Mouse (Mus musculus): ENCODE data around the gene Plpp4.

The Plpp4 gene

GRCm38 (mm10) chr7:129303356-129303755 lies 46.5 kb downstream of the Plpp4 start:
- no peak for DNase-seq

GRCm38 (mm10) chr7:129307042-129307825 lies 50.4 kb downstream of the Plpp4 start:
- peak in 1 of 2 experiments; percentile 1 for DNase-seq

DNA sequence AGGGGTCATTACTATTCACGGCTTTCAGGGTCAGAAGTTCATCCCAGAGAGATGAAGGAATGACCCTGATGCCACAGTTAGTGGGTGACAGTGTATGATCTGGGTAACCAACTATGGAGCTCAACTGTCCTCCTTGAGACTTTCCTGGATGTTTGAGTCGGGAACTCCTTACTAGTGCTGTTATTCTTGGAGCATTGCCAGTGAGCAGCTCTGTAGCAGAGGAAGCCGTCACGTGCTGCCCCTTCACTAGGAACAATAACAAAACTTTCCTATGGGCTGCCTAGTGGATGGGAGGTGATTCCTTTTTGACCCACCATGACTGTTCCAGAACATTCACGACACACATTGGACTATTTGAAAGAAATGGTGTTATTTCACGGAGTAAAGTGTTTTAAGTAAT lies 51.8 kb downstream of the Plpp4 start:
- DNase-seq, result no peak

GRCm38 (mm10) chr7:129312521-129312920 lies 55.7 kb downstream of the Plpp4 start:
- no peak for DNase-seq

GRCm38 (mm10) chr7:129313969-129314368 lies 57.1 kb downstream of the Plpp4 start:
- DNase-seq, result no peak

DNA sequence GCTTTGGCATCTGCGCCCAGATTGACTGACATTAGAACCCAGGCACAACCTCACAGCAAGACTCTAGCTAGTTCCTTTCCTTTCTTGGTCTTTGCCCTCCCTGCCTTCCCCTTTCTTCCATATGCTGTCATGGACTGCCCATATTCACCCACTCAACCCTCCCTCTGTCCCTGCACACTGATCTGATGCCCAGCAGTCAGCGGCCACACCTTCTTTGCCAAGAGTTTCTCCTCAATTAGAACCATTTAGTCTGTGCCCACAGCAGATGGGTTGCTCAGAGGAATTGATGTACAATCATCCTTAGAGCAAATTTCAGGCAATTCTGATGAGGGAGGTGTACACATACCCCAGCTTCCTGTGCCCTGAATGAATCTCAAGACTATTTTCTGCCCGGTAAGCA lies 83.3 kb downstream of the Plpp4 start:
- no peak for DNase-seq

GRCm38 (mm10) chr7:129355561-129355960 lies 98.7 kb downstream of the Plpp4 start:
- no peak for DNase-seq

GRCm38 (mm10) chr7:129375306-129375705 lies 118.5 kb downstream of the Plpp4 start:
- no peak for DNase-seq

- DNase-seq, result no peak
Measured at GRCm38 (mm10) chr7:129385149-129385548, 128.3 kb downstream of the Plpp4 start.

- DNase-seq, result no peak
Measured at GRCm38 (mm10) chr7:129392835-129393489, 136.1 kb downstream of the Plpp4 start.

DNA sequence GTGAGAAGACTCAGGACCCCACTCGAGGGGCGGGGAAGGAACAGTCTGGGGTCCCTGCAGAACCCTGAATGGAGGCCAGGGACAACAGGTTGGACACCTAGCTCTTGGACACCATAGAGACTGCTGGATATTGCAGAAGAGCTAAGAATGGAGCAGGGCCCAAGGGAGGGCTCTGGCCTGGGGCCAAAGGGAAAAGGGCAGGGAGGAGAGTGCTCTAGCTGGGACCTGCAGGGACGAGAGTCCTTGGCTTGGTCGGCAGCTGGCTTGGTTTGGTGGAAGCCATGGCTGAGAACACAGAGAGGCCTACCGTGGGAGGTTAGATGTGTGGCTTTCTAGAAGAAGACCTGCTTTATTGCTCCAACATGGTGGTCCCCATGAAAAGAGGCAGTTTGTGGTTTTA lies 139.7 kb downstream of the Plpp4 start:
- no peak for DNase-seq

GRCm38 (mm10) chr7:129399071-129399470 lies 142.2 kb downstream of the Plpp4 start:
- peak; percentile 42 to 50 for DNase-seq

- no peak for DNase-seq
Measured at GRCm38 (mm10) chr7:129402695-129403364, 146.0 kb downstream of the Plpp4 start.

GRCm38 (mm10) chr7:129406069-129406468 lies 149.2 kb downstream of the Plpp4 start:
- no peak for DNase-seq

GRCm38 (mm10) chr7:129412695-129413094 lies 155.9 kb downstream of the Plpp4 start:
- no peak for DNase-seq

DNA sequence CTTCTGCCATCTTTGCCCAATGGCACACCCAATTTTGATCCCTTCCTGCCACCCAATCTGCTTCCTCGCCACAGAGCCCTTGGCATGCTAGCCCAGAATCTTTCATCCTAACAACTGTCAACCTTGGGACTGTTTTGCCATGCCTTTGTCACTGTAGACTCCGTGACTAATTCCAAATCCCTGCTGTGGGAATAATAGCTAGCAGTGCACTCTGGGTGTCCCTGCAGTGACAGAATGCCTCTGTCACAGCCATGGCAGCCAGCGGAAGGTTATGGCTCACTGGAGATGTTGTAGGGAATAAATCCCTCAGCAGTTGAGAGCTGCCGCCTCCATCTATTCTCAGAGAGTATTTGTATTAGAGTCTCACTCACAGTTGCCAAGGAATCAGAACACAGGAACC lies 158.3 kb downstream of the Plpp4 start:
- no peak for DNase-seq

DNA sequence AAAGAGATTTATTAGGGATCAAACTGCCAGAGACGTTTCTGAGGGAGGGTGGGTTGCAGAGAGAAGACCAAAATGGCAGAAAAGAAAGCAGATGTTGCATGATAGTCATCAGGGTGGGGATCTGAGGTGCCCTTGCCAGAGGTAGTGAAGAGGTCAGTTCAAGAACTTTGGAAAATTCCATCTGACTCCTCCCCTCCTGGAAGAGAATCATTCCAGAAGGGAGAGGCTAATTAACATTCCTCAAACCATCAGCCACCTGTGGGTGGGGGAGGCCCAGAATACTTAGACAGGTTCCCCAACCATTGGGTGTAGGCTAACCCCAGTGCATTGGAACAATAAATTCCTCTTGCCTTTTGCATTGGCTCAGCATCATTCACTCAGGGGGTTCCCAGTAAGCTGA lies 164.3 kb downstream of the Plpp4 start:
- DNase-seq, result no peak

GRCm38 (mm10) chr7:129425554-129425953 lies 168.7 kb downstream of the Plpp4 start:
- no peak for DNase-seq

DNA sequence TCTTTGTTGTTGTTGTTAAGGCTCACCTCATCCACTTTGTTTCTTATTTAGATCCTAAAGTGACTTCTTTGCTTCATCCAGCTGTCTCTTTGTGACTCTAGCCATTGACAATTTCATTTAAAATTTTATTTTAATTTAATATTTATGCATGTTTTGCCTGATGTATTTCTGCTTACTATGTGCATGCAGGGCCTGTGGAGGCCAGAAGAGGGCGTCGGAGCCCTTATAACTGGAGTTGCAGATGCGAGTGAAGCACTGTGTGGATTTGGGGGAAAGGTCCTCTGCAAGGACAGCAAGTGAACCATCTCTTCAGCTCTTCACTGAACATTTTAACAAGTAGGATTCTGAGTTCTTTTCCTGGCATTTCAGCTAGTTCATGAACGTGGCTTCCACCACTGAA lies 172.0 kb downstream of the Plpp4 start:
- DNase-seq, result no peak

DNA sequence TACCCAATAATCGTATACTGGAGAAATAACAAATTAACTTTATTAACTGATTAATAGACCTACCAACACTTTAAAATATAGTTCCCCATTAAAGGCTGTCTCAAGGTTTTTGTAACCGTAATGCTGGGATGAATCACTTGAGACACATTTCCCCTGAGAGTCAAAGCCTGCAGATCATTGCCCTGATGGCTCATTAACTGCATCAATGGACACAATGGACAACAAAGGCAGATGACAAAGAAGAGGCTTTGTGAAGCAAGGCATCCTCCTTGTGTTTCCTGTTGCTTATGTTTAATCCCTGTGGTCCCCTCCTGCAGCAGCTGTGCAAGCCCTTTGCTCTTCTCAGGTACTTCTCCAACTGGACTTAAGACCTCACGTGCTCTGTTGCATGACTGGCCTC lies 173.1 kb downstream of the Plpp4 start:
- no peak for DNase-seq
